Mouse (Mus musculus): ENCODE results near the gene 1700017N19Rik. TPM values are rescaled to one million over a fixed set of nuclear protein-coding genes. Genes with fewer than 3 reads are reported as not detected.
A peak's percentile ranks its signal among the peaks of the same experiment; 100 is the strongest.

Gene 1700017N19Rik
- total and polyA plus RNA-seq, 2 experiments from 2014 or later, result 0.23 TPM; not detected in 1

DNA sequence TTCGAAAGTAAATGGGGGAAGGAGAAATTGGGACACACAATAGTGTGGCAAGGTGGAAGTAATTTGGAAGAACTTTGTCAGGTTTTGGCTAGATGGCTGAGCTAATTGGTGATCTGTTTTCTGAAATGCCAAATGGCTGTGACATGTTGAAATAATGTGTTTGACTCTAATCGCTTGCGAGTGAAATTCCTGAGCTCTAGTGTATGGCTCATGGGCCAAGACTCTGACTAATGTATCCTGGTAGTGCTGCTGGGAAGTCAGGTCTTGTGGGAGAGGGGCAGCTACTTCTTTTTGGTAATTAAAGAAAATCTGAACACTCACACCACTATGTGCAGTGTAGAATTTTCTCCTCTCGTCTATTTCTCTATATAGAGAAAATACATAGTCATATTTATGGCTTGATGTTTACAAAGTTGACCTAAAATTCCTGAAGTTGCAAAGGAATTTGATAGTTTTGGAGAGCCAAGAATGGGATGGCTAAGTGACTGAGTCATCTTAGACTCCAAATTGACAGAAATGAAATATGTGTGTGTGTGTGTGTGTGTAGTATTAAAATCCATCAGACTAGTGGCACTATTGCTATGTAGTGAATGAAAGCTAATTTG is 55.1 kb downstream of the 1700017N19Rik start:
- Histone ChIP-seq H3K9me3 (ENCODE audit: low read length) (no peaks in the 10 kb centered on the region), H3K27me3 (ENCODE audit: insufficient read depth, low read length) (no peaks in the 10 kb centered on the region), H3K36me3 (ENCODE audit: insufficient read depth, low read length) (no peaks in the 10 kb centered on the region), H3K4me3 (ENCODE audit: low read length) (no peak overlapping the region), H3K4me1 (ENCODE audit: insufficient read depth, low read length) (no peaks in the 10 kb centered on the region), H3K27ac (no peak overlapping the region), H3K9ac (replicated peaks; ENCODE audit: low read length) (no peak overlapping the region), H3K4me2 (ENCODE audit: low read depth, low read length) (no peak overlapping the region)
- ATAC-seq, result no peak
- TF ChIP-seq CTCF (IDR thresholded peaks at IDR 0.05; ENCODE audit: low read depth), result no peak
- WGBS, result 73% methylated on average over 4 of the region's 4 CpGs
- no peak for DNase-seq (ENCODE audit: low spot score)

- no peaks in the 10 kb centered on the region for H3K27me3 ChIP-seq (ENCODE audit: insufficient read depth, low read length)
- H3K27ac ChIP-seq, result no peak overlapping the region
- no peak overlapping the region for H3K9ac ChIP-seq (replicated peaks; ENCODE audit: low read length)
- no peak overlapping the region for H3K4me2 ChIP-seq (ENCODE audit: low read depth, low read length)
- ATAC-seq (no peak), DNase-seq (ENCODE audit: low spot score) (no peak)
- H3K4me3 ChIP-seq (ENCODE audit: low read length), result no peak overlapping the region
- TF ChIP-seq CTCF (IDR thresholded peaks at IDR 0.05; ENCODE audit: low read depth), result no peak
- H3K9me3 ChIP-seq (ENCODE audit: low read length), result no peaks in the 10 kb centered on the region
- H3K36me3 ChIP-seq (ENCODE audit: insufficient read depth, low read length), result no peaks in the 10 kb centered on the region
- no peaks in the 10 kb centered on the region for H3K4me1 ChIP-seq (ENCODE audit: insufficient read depth, low read length)
Observed at GRCm38 (mm10) chr10:100654183-100654582, 63.9 kb downstream of the 1700017N19Rik start.

DNA sequence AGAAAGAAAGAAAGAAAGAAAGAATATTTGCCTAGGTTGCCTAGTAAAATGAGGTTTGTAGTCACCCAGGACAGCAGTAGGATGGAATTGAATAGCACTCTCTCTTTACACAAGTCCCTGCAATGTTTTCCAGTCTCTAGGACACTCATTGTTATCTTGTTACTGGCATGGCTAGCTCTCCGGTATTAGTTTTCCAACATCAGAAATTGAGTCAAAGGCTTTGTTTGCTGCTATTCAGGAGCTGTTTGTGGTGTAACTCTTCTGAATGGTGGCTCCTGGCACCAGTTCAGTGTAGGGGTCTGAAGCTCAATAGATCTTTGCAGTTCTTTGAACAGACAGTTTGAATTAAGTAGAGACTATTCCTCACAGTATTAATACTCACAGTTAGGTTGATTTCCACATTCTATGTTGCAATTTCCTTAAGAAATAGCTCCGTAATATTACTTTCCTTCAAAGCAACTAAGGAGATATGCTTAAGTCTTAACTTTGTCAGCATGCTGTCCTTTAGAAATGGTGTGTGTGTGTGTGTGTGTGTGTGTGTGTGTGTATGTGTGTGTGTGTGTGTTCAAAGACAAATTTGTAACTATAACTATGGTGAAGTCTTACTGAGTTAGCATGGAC is 71.8 kb downstream of the 1700017N19Rik start:
- Histone ChIP-seq H3K36me3 (ENCODE audit: insufficient read depth, low read length) (no peaks in the 10 kb centered on the region), H3K9ac (replicated peaks; ENCODE audit: low read length) (no peak overlapping the region), H3K4me1 (ENCODE audit: insufficient read depth, low read length) (no peaks in the 10 kb centered on the region), H3K4me3 (ENCODE audit: low read length) (no peak overlapping the region), H3K27ac (no peak overlapping the region), H3K4me2 (ENCODE audit: low read depth, low read length) (no peak overlapping the region), H3K27me3 (ENCODE audit: insufficient read depth, low read length) (no peaks in the 10 kb centered on the region), H3K9me3 (ENCODE audit: low read length) (no peaks in the 10 kb centered on the region)
- ATAC-seq, result peak; percentile 66; the same call in 1 of the 2 replicates
- no peak for TF ChIP-seq CTCF (IDR thresholded peaks at IDR 0.05; ENCODE audit: low read depth)
- WGBS, result 48% methylated on average over 2 of the region's 2 CpGs
- peak; percentile 54 for DNase-seq (ENCODE audit: low spot score)

Other genes with a start within 250 kb of the 1700017N19Rik start
- gene Gm4302, start 249.6 kb upstream of the 1700017N19Rik start, total RNA-seq (2014; rRNA removed), result not detected in 2 replicates
- not detected in 2 replicates for gene Gm4302, start 249.6 kb upstream of the 1700017N19Rik start, polyA plus RNA-seq (2015; fragmentation: Nextera tagmentation; extraction: Ambion mirVana)
- not detected in 2 replicates for gene Gm4303, start 244.5 kb upstream of the 1700017N19Rik start, total RNA-seq (2014; rRNA removed)
- not detected in 2 replicates for gene Gm4303, start 244.5 kb upstream of the 1700017N19Rik start, polyA plus RNA-seq (2015; fragmentation: Nextera tagmentation; extraction: Ambion mirVana)
- not detected in 2 replicates for gene Gm4305, start 239.4 kb upstream of the 1700017N19Rik start, total RNA-seq (2014; rRNA removed)
- gene Gm4305, start 239.4 kb upstream of the 1700017N19Rik start, polyA plus RNA-seq (2015; fragmentation: Nextera tagmentation; extraction: Ambion mirVana), result not detected in 2 replicates
- gene Gm4307, start 229.1 kb upstream of the 1700017N19Rik start, total RNA-seq (2014; rRNA removed), result not detected in 2 replicates
- gene Gm4307, start 229.1 kb upstream of the 1700017N19Rik start, polyA plus RNA-seq (2015; fragmentation: Nextera tagmentation; extraction: Ambion mirVana), result not detected in 2 replicates
- not detected in 2 replicates for gene Gm4312, start 207.9 kb upstream of the 1700017N19Rik start, total RNA-seq (2014; rRNA removed)
- not detected in 2 replicates for gene Gm4312, start 207.9 kb upstream of the 1700017N19Rik start, polyA plus RNA-seq (2015; fragmentation: Nextera tagmentation; extraction: Ambion mirVana)
- 13.3 and 14.8 TPM in 2 replicates for gene Tmtc3, start 103.1 kb upstream of the 1700017N19Rik start, total RNA-seq (2014; rRNA removed)
- gene Tmtc3, start 103.1 kb upstream of the 1700017N19Rik start, polyA plus RNA-seq (2015; fragmentation: Nextera tagmentation; extraction: Ambion mirVana), result 6.3 and 6.8 TPM in 2 replicates
- gene Cep290, start 102.9 kb upstream of the 1700017N19Rik start, total RNA-seq (2014; rRNA removed), result 3.1 and 4.6 TPM in 2 replicates
- gene Cep290, start 102.9 kb upstream of the 1700017N19Rik start, polyA plus RNA-seq (2015; fragmentation: Nextera tagmentation; extraction: Ambion mirVana), result 4.1 and 5.1 TPM in 2 replicates
- gene 4930430F08Rik, start 61 bp upstream of the 1700017N19Rik start, total RNA-seq (2014; rRNA removed), result 19.6 and 24.5 TPM in 2 replicates
- gene 4930430F08Rik, start 61 bp upstream of the 1700017N19Rik start, polyA plus RNA-seq (2015; fragmentation: Nextera tagmentation; extraction: Ambion mirVana), result 16.5 and 20.2 TPM in 2 replicates